Comparison of ENCODE assay signal across 12 mouse cellular contexts in genomic region chr4:70914566-70914965, GRCm38 (mm10).
"Had no signal": no experiment of that assay in that cellular context is flagged by ENCODE, and none has a peak within 500 bp of the region (broad histone marks: within the 10 kb centered on the region; RNA-seq: fewer than 3 reads in every experiment).

No protein-coding gene starts in this region.

- ATAC-seq: midbrain, embryonic 16.5 days had no signal

- H3K27me3 ChIP-seq: limb, embryonic 15.5 days; liver, embryonic 13.5 days; neural tube, embryonic 13.5 days had no signal

- H3K4me3 ChIP-seq: left cerebral cortex, adult 2 months; limb, embryonic 15.5 days; liver, embryonic 13.5 days; midbrain, embryonic 10.5 days; neural tube, embryonic 13.5 days had no signal

- H3K9me3 ChIP-seq: limb, embryonic 15.5 days; liver, embryonic 13.5 days; midbrain, embryonic 10.5 days; neural tube, embryonic 13.5 days had no signal

- H3K27ac ChIP-seq: left cerebral cortex, adult 2 months; limb, embryonic 15.5 days; liver, embryonic 13.5 days; midbrain, embryonic 10.5 days; neural tube, embryonic 13.5 days had no signal

- H3K36me3 ChIP-seq: limb, embryonic 15.5 days; liver, embryonic 13.5 days; midbrain, embryonic 10.5 days; neural tube, embryonic 13.5 days had no signal

- DNase-seq: kidney, adult 8-10 months; kidney, postnatal 25 days; liver, embryonic 13.5 days; lung, adult 18-20 months; lung, postnatal 36 days; retina, postnatal 1 day; thymus, postnatal 4 days had no signal

- H3K4me1 ChIP-seq: limb, embryonic 15.5 days; liver, embryonic 13.5 days; midbrain, embryonic 10.5 days; neural tube, embryonic 13.5 days had no signal
